13 mouse cellular contexts compared by ENCODE assay signal in genomic region chr5:113933480-113933879, GRCm38 (mm10). TPM values are rescaled to one million over a fixed set of nuclear protein-coding genes. Genes with fewer than 3 reads are reported as not detected.
DNase-seq lines count a peak whose midpoint lies in the region; ATAC-seq and TF ChIP-seq lines count a peak whose summit lies in the region.
"Had no signal": no experiment of that assay in that cellular context is flagged by ENCODE, and none has a peak within 500 bp of the region (broad histone marks: within the 10 kb centered on the region; RNA-seq: fewer than 3 reads in every experiment).

No protein-coding gene starts in this region.

- no peak overlapping the region for H3K4me3 ChIP-seq in hindbrain, postnatal 0 days (ENCODE audit: low read length)
- no peak overlapping the region for H3K4me3 ChIP-seq in hindbrain, embryonic 13.5 days
- no peak overlapping the region for H3K4me3 ChIP-seq in cortical plate, adult 2 months (ENCODE audit: insufficient read depth, low read length)
- no peak overlapping the region for H3K4me3 ChIP-seq in limb, embryonic 10.5 days
- H3K4me3 ChIP-seq: neural tube, embryonic 15.5 days had no signal

- H3K36me3 ChIP-seq in hindbrain, postnatal 0 days (ENCODE audit: insufficient read depth, low read length): no peaks in the 10 kb centered on the region
- H3K36me3 ChIP-seq in hindbrain, embryonic 13.5 days: peaks cover 8% of the 10 kb centered on the region
- peaks cover 4% of the 10 kb centered on the region; the same call in 1 of the 2 replicates for H3K36me3 ChIP-seq in limb, embryonic 10.5 days
- H3K36me3 ChIP-seq: neural tube, embryonic 15.5 days had no signal

- H3K4me2 ChIP-seq in hindbrain, postnatal 0 days (ENCODE audit: low read depth, low read length): no peak overlapping the region
- H3K4me2 ChIP-seq in hindbrain, embryonic 13.5 days: no peak overlapping the region
- H3K4me2 ChIP-seq: neural tube, embryonic 15.5 days had no signal

- ATAC-seq in CD4-positive, CD25-positive, alpha-beta regulatory T cell, adult 4 months: no peak
- no peak for ATAC-seq in hindbrain, postnatal 0 days
- no peak for ATAC-seq in hindbrain, embryonic 13.5 days (ENCODE audit: low FRiP score)

- H3K9me3 ChIP-seq in hindbrain, postnatal 0 days (ENCODE audit: low read length): no peaks in the 10 kb centered on the region
- H3K9me3 ChIP-seq in hindbrain, embryonic 13.5 days: no peaks in the 10 kb centered on the region
- no peaks in the 10 kb centered on the region for H3K9me3 ChIP-seq in limb, embryonic 10.5 days (replicated peaks)
- H3K9me3 ChIP-seq: neural tube, embryonic 15.5 days had no signal

- H3K4me1 ChIP-seq in hindbrain, postnatal 0 days (ENCODE audit: insufficient read depth, low read length): no peaks in the 10 kb centered on the region
- H3K4me1 ChIP-seq in hindbrain, embryonic 13.5 days (replicated peaks): peaks cover 24% of the 10 kb centered on the region
- peaks cover 6% of the 10 kb centered on the region for H3K4me1 ChIP-seq in cortical plate, adult 2 months (ENCODE audit: control insufficient read depth, insufficient read depth, low read length)
- H3K4me1 ChIP-seq in limb, embryonic 10.5 days: peaks cover 22% of the 10 kb centered on the region

- H3K27me3 ChIP-seq in hindbrain, postnatal 0 days (ENCODE audit: insufficient read depth, low read length): no peaks in the 10 kb centered on the region
- no peaks in the 10 kb centered on the region for H3K27me3 ChIP-seq in hindbrain, embryonic 13.5 days
- H3K27me3 ChIP-seq in limb, embryonic 10.5 days (ENCODE audit: low read depth, poor library complexity, severe bottlenecking): no peaks in the 10 kb centered on the region
- H3K27me3 ChIP-seq: neural tube, embryonic 15.5 days had no signal

- 90% methylated on average over 4 of the region's 4 CpGs for WGBS in hindbrain, postnatal 0 days
- WGBS in hindbrain, embryonic 13.5 days: 90% methylated on average over 4 of the region's 4 CpGs
- 81% methylated on average over 4 of the region's 4 CpGs for WGBS in limb, embryonic 10.5 days

- H3K9ac ChIP-seq in hindbrain, postnatal 0 days (replicated peaks; ENCODE audit: low read length): no peak overlapping the region
- H3K9ac ChIP-seq in hindbrain, embryonic 13.5 days: no peak overlapping the region
- H3K9ac ChIP-seq: neural tube, embryonic 15.5 days had no signal

- peak; percentile 28 for DNase-seq in CD4-positive, CD25-positive, alpha-beta regulatory T cell, adult 2 months (ENCODE audit: low read depth, low spot score)
- DNase-seq in hindbrain, postnatal 0 days (ENCODE audit: low spot score): no peak
- DNase-seq in 3T3-L1 (ENCODE audit: low read depth, low spot score): peak; percentile 27
- no peak for DNase-seq in layer of hippocampus, postnatal 36 days
- DNase-seq in limb, embryonic 10.5 days (ENCODE audit: low spot score): no peak
- DNase-seq: gastrocnemius, postnatal 36 days; kidney, adult 18-20 months; midbrain, embryonic 14.5 days; thymus, adult 18-20 months had no signal

- TF ChIP-seq CTCF in hindbrain, postnatal 0 days (IDR thresholded peaks at IDR 0.05; ENCODE audit: low read depth): peak; percentile 55
- TF ChIP-seq CTCF in cortical plate, adult 2 months (IDR thresholded peaks at IDR 0.05; ENCODE audit: extremely low read depth, insufficient read depth, low read length): 0 out of 2 replicates have a peak, but pooled peaks have one; percentile 6

- TF ChIP-seq POLR2A in cortical plate, adult 2 months (IDR thresholded peaks at IDR 0.05; ENCODE audit: extremely low read depth, insufficient read depth, low read length): no peak

- no peak overlapping the region for H3K27ac ChIP-seq in hindbrain, postnatal 0 days
- no peak overlapping the region for H3K27ac ChIP-seq in hindbrain, embryonic 13.5 days
- no peak overlapping the region for H3K27ac ChIP-seq in cortical plate, adult 2 months (ENCODE audit: insufficient read depth, low read length)
- H3K27ac ChIP-seq in limb, embryonic 10.5 days: no peak overlapping the region
- H3K27ac ChIP-seq: neural tube, embryonic 15.5 days had no signal

RNA-seq across cellular contexts. Expression of gene Coro1c, which starts 24.9 kb away (rescaled TPM):
- polyA plus RNA-seq in CD4-positive, CD25-positive, alpha-beta regulatory T cell, adult 4 months (2017; shearing (Covaris generic)): 10 to 100 TPM; 43.2 to 59.6 TPM
- 151 and 159 TPM in 2 replicates for total RNA-seq in hindbrain, postnatal 0 days (2014; rRNA removed)
- polyA plus RNA-seq in hindbrain, postnatal 0 days (2015; fragmentation: Nextera tagmentation; extraction: Ambion mirVana): 140 and 149 TPM in 2 replicates
- polyA plus RNA-seq in hindbrain, embryonic 13.5 days (2015; fragmentation: Nextera tagmentation; extraction: Ambion mirVana): 176 and 190 TPM in 2 replicates
- 66.1 and 70.5 TPM in 2 replicates for polyA plus RNA-seq in cortical plate, adult 2 months (2012; rRNA removed)
- 10 to 100 TPM; 86.9 to 99.4 TPM for total RNA-seq in layer of hippocampus, postnatal 36 days (2021)
- polyA plus RNA-seq in limb, embryonic 10.5 days (2016; fragmentation: Nextera tagmentation; extraction: Ambion mirVana): 129 and 139 TPM in 2 replicates

Comparison
In these comparisons a context has a peak if more than half of its experiments do, and no peak if none do; other contexts are left out.
1. DNase-seq: peak in CD4-positive, CD25-positive, alpha-beta regulatory T cell, adult 2 months (single experiment) and 3T3-L1 (single experiment); none in hindbrain, postnatal 0 days (single experiment), layer of hippocampus, postnatal 36 days (0 of 2) and limb, embryonic 10.5 days (single experiment).